Mouse (Mus musculus): ENCODE results near the gene Gata5. TPM values are rescaled to one million over a fixed set of nuclear protein-coding genes. Genes with fewer than 3 reads are reported as not detected.

Gene Gata5
- polyA plus RNA-seq, 1 experiment from 2014 or later: 5.3 TPM

DNA sequence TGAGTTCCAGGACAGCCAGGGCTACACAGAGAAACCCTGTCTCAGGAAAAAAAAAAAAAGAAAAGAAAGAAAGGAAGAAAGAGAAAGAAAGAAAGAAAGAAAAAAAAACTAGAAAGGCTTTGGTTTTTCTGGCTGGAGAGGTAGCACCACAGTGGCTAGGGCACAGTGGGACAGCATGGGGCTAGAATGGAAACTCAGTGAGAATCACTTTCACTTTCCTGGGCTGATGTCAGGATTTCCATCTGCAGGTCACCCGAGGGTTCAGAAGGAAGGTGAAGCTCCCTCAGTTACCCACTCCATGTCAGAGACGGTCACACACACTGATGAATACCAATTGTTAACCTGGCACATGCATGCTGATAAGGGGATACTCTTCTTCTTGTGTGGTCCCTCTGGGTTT is 26.8 kb downstream of the Gata5 start:
- Histone ChIP-seq H3K4me3 (no peak overlapping the region), H3K9me3 (replicated peaks) (no peaks in the 10 kb centered on the region), H3K27me3 (no peaks in the 10 kb centered on the region), H3K4me2 (no peak overlapping the region), H3K36me3 (no peaks in the 10 kb centered on the region), H3K4me1 (replicated peaks) (peaks cover 17% of the 10 kb centered on the region), H3K27ac (no peak overlapping the region), H3K9ac (no peak overlapping the region)
- ATAC-seq (replicated peaks; ENCODE audit: insufficient number of reproducible peaks, insufficient read depth, low FRiP score, low read depth): no peak
- WGBS: 40% methylated on average over 2 of the region's 2 CpGs

DNA sequence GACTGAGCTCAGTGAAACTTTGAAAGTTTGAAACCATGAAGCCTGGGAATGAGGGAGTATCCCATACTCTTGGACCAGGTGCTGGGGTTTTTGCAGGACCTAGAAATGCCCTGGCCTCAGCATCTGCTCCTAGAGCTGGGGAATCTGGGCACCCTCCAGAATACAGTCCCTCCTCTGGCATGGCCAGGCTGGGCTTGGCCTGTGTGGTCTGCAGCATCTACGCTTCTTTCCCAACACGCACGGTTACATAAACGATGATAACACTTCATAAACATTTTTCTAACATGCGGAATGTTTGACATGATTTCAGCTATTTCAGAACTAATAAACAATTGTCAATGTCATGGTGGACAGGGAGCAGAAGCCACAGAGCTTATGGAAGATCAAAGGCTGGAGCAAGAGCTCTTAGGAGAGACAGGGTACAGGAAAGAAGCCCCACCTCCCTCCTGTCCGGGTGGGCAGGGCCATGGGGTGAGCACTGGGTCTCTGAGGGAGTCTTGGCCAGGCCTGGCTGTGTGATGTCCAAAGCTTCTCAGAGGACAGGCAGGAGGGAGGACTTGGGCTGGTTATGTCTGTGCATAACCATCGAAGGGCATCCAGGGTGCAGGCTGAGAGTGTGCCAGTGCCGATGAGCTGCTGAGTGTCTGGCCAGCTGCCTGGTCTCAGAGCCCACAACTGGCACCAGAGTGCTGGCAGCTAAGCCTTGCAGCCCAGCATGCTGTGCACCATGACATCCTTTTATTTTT is 27.9 kb downstream of the Gata5 start:
- Histone ChIP-seq H3K36me3 (no peaks in the 10 kb centered on the region), H3K9ac (no peak overlapping the region), H3K4me2 (no peak overlapping the region), H3K9me3 (replicated peaks) (no peaks in the 10 kb centered on the region), H3K4me1 (replicated peaks) (peaks cover 14% of the 10 kb centered on the region), H3K4me3 (no peak overlapping the region), H3K27me3 (no peaks in the 10 kb centered on the region), H3K27ac (no peak overlapping the region)
- ATAC-seq (replicated peaks; ENCODE audit: insufficient number of reproducible peaks, insufficient read depth, low FRiP score, low read depth): 0 out of 2 replicates have a peak, but pooled peaks have one; percentile 19
- WGBS: 63% methylated on average over 8 of the region's 8 CpGs

DNA sequence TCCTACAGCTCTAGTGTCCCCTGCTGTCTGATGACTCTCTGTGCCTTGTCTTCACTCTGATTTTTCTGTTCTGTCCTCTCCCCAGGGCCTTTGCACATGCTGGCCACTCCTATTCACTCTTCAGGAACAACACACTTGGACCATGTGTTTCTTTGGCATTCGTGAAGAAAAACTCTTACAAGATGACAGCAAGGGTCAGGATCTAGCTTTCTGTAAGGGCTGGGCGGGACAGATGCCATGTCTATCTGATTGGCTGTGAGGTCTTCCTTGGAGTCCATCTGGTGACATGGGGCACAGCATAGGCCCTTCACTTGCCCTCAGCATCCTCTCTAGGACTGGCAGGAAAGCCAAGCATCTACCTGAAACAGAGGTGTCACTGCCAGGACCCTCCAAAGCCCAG is 28.5 kb downstream of the Gata5 start:
- H3K36me3 ChIP-seq: no peaks in the 10 kb centered on the region
- WGBS: 65% methylated on average over 2 of the region's 2 CpGs
- no peak overlapping the region for H3K4me2 ChIP-seq
- no peak overlapping the region for H3K9ac ChIP-seq
- H3K4me1 ChIP-seq (replicated peaks): peaks cover 8% of the 10 kb centered on the region
- no peak overlapping the region for H3K4me3 ChIP-seq
- no peak overlapping the region for H3K27ac ChIP-seq
- no peaks in the 10 kb centered on the region for H3K9me3 ChIP-seq (replicated peaks)
- ATAC-seq (replicated peaks; ENCODE audit: insufficient number of reproducible peaks, insufficient read depth, low FRiP score, low read depth): no peak
- no peaks in the 10 kb centered on the region for H3K27me3 ChIP-seq

DNA sequence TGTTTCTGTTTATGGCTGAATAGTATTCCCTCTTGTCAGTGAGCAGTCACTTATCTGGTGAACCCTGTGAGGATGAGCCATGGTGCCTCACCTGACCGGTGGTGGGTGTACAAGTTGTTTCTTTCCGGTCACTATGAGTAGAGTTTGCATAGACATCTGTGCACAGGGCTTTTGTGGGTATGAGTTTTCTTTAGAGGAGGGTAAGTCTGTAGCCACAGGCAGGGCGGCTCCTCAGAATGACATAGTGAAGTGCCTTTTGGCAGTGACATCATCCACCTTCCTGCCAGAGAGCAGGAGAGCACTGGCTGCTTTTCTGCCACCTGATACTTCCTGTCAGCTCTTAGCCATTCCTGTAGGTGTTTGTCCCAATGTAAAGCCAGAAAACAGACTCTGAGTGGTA is 29.0 kb downstream of the Gata5 start:
- ATAC-seq (replicated peaks; ENCODE audit: insufficient number of reproducible peaks, insufficient read depth, low FRiP score, low read depth): no peak
- no peak overlapping the region for H3K4me2 ChIP-seq
- H3K9ac ChIP-seq: no peak overlapping the region
- H3K4me3 ChIP-seq: no peak overlapping the region
- WGBS: 73% methylated on average over 3 of the region's 3 CpGs
- H3K27me3 ChIP-seq: no peaks in the 10 kb centered on the region
- no peak overlapping the region for H3K27ac ChIP-seq
- no peaks in the 10 kb centered on the region for H3K36me3 ChIP-seq
- H3K4me1 ChIP-seq (replicated peaks): peaks cover 5% of the 10 kb centered on the region; the same call in 1 of the 2 replicates
- no peaks in the 10 kb centered on the region for H3K9me3 ChIP-seq (replicated peaks)

DNA sequence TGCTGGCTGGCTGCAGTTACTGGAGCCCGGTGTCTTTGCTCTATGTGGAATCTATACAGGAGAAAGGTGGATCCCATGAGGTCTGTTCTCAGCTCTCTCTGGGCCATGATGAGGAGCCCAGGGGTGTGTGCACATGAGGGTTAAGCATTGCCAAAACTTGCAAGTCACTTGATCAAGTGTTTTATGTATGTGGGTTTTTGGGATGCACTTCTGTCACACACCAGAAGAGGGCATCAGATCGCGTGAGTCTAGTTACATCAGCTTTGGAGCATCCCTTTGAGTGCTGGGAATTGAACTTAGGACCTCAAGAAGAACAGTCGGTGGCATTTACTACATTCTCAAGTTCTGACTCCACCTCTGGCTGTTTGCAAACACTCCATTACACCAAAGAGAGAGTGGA is 29.9 kb downstream of the Gata5 start:
- ATAC-seq (replicated peaks; ENCODE audit: insufficient number of reproducible peaks, insufficient read depth, low FRiP score, low read depth): no peak
- Histone ChIP-seq H3K9ac (no peak overlapping the region), H3K4me2 (no peak overlapping the region), H3K27ac (no peak overlapping the region), H3K9me3 (replicated peaks) (no peaks in the 10 kb centered on the region), H3K4me1 (replicated peaks) (peaks cover 5% of the 10 kb centered on the region; the same call in 1 of the 2 replicates), H3K4me3 (no peak overlapping the region), H3K36me3 (no peaks in the 10 kb centered on the region), H3K27me3 (no peaks in the 10 kb centered on the region)
- WGBS: 58% methylated on average over 4 of the region's 4 CpGs

DNA sequence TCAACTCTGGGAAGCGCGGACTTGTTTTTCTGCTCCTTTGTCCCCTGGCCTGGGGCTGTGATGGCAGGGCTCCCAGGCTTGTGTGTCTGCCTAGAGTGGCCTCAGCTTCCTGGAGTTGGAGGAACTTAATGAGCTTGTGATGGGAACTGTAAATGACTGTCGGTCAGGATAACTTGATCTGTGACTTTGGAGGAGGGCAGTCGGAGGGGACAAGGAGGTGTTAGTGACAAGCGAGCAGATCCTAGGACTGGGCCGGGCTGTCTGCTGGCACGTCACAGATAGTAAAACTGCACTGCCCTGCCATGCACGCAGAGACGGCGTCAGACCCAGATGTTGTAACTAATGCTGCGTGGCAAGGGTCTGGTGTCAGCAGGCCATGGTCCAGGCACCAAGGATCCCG is 31.0 kb downstream of the Gata5 start:
- Histone ChIP-seq H3K4me3 (no peak overlapping the region), H3K4me2 (no peak overlapping the region), H3K27me3 (no peaks in the 10 kb centered on the region), H3K36me3 (no peaks in the 10 kb centered on the region), H3K9ac (no peak overlapping the region), H3K27ac (peak overlapping the region; percentile 28; the same call in 1 of the 2 replicates), H3K4me1 (replicated peaks) (peaks cover 5% of the 10 kb centered on the region; the same call in 1 of the 2 replicates), H3K9me3 (replicated peaks) (no peaks in the 10 kb centered on the region)
- WGBS: 53% methylated on average over 12 of the region's 12 CpGs
- peak; percentile 65 for ATAC-seq (replicated peaks; ENCODE audit: insufficient number of reproducible peaks, insufficient read depth, low FRiP score, low read depth)

DNA sequence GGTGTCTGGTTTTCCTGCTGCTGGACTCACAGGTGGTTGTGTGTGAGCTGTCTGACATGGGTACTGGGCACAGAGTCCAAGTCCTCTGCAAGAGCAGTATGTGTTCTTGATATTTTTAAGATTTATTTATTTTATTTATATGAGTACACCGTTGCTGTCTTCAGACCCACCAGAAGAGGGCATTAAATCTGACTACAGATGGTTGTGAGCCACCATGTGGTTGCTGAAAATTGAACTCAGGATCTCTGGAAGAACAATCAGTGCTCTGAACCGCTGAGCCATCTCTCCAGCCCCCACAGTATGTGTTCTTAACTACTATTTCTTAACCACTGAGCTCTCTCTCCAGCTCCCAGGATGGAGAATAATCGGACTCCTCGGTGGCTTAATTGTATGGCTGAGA is 32.3 kb downstream of the Gata5 start:
- no peaks in the 10 kb centered on the region for H3K36me3 ChIP-seq
- no peaks in the 10 kb centered on the region for H3K9me3 ChIP-seq (replicated peaks)
- H3K27ac ChIP-seq: no peak overlapping the region
- H3K27me3 ChIP-seq: no peaks in the 10 kb centered on the region
- no peak overlapping the region for H3K4me2 ChIP-seq
- no peak for ATAC-seq (replicated peaks; ENCODE audit: insufficient number of reproducible peaks, insufficient read depth, low FRiP score, low read depth)
- 78% methylated on average over 4 of the region's 4 CpGs for WGBS
- no peak overlapping the region for H3K4me3 ChIP-seq
- peaks cover 5% of the 10 kb centered on the region; the same call in 1 of the 2 replicates for H3K4me1 ChIP-seq (replicated peaks)
- no peak overlapping the region for H3K9ac ChIP-seq

DNA sequence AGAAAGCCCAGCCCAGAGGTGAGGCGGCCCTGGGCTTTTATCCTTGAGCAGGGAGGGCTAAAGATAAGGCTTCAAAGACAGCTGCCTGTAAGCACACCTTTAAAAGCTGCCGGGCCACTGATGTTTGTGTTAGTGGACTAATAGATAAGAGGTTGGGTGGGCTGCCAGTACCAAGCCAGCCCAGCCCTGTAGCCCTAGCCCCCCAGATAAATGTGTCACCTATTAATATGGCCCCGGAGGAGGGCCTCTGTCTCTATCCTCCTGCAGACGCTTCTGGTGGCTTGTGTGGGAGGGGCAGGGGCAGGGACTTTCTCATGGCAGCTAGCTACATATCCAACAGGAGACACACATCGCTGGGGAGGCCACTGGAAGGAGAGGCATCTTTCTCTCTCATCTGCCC is 33.7 kb downstream of the Gata5 start:
- H3K4me3 ChIP-seq: no peak overlapping the region
- ATAC-seq (replicated peaks; ENCODE audit: insufficient number of reproducible peaks, insufficient read depth, low FRiP score, low read depth): no peak
- 20% methylated on average over 5 of the region's 5 CpGs for WGBS
- H3K4me2 ChIP-seq: no peak overlapping the region
- no peaks in the 10 kb centered on the region for H3K9me3 ChIP-seq (replicated peaks)
- no peak overlapping the region for H3K27ac ChIP-seq
- no peaks in the 10 kb centered on the region for H3K27me3 ChIP-seq
- H3K36me3 ChIP-seq: no peaks in the 10 kb centered on the region
- H3K9ac ChIP-seq: no peak overlapping the region
- H3K4me1 ChIP-seq (replicated peaks): no peaks in the 10 kb centered on the region

DNA sequence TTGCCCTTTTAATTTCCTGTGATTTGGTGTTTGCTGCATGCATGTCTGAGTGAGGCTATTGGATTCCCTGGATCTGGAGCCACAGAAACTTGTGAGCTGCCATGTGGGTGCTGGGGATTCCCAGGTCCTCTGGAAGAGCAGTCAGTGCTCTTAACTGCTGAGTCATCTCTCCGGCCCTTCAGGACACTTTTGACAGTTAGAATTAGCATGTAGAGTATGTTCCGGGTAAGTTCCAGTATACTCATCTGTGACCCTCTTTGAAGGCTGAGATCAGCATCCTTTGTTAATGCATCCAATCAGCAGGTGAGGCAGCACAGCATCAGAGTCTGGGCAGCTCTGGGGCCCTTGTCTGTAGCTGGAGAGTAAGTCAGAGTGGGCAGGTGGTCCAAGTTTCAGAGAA is 34.2 kb downstream of the Gata5 start:
- ATAC-seq (replicated peaks; ENCODE audit: insufficient number of reproducible peaks, insufficient read depth, low FRiP score, low read depth): no peak
- H3K4me3 ChIP-seq: no peak overlapping the region
- no peaks in the 10 kb centered on the region for H3K4me1 ChIP-seq (replicated peaks)
- no peak overlapping the region for H3K9ac ChIP-seq
- H3K27ac ChIP-seq: no peak overlapping the region
- no peaks in the 10 kb centered on the region for H3K9me3 ChIP-seq (replicated peaks)
- no peaks in the 10 kb centered on the region for H3K36me3 ChIP-seq
- H3K27me3 ChIP-seq: no peaks in the 10 kb centered on the region
- 35% methylated on average over 2 of the region's 2 CpGs for WGBS
- no peak overlapping the region for H3K4me2 ChIP-seq

DNA sequence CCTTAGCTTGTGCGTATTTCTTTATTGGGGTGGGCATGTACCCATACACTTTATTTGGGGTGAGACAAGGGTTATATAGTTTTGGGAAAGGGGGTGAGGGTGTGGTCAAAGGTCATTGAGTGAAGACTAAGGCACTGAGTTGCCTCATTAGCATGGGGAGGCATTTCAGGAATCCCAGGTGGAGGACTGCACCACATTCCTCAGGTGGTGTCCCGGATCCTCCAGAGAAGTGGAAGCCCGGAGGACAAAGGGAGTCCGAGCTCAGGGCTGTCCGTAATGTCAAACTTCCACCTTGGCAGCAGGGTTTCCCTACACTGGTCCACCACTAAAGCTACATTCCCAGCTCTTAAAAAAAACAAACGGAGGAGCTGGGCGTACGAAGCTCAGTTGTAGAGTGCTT is 41.6 kb downstream of the Gata5 start:
- Histone ChIP-seq H3K9ac (no peak overlapping the region), H3K27ac (no peak overlapping the region), H3K27me3 (no peaks in the 10 kb centered on the region), H3K4me1 (replicated peaks) (peaks cover 23% of the 10 kb centered on the region), H3K4me3 (no peak overlapping the region), H3K4me2 (no peak overlapping the region), H3K36me3 (no peaks in the 10 kb centered on the region), H3K9me3 (replicated peaks) (no peaks in the 10 kb centered on the region)
- 65% methylated on average over 8 of the region's 8 CpGs for WGBS
- no peak for ATAC-seq (replicated peaks; ENCODE audit: insufficient number of reproducible peaks, insufficient read depth, low FRiP score, low read depth)

DNA sequence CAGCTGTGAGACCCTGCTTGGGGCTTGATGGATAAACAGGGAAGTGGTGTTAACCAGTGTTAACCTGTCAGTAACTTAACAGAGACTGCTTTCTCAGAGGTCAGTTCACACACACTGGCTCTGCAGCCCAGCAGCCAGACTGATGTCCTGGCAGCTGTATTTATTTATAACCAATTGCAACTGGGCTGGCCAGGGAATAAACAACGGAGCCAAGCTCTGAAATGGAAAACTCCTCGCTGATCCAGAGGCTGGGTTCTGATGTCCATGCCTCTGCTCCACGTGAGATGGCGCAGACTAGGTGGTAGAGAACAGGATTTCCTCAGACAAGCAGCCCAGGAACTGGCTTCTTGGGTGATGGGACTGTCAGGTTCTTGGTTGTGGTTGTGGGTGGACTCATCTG is 42.5 kb downstream of the Gata5 start:
- H3K27me3 ChIP-seq: no peaks in the 10 kb centered on the region
- no peaks in the 10 kb centered on the region for H3K36me3 ChIP-seq
- no peaks in the 10 kb centered on the region for H3K9me3 ChIP-seq (replicated peaks)
- no peak for ATAC-seq (replicated peaks; ENCODE audit: insufficient number of reproducible peaks, insufficient read depth, low FRiP score, low read depth)
- H3K4me3 ChIP-seq: no peak overlapping the region
- 61% methylated on average over 4 of the region's 4 CpGs for WGBS
- no peak overlapping the region for H3K4me2 ChIP-seq
- peaks cover 23% of the 10 kb centered on the region for H3K4me1 ChIP-seq (replicated peaks)
- no peak overlapping the region for H3K27ac ChIP-seq
- no peak overlapping the region for H3K9ac ChIP-seq

DNA sequence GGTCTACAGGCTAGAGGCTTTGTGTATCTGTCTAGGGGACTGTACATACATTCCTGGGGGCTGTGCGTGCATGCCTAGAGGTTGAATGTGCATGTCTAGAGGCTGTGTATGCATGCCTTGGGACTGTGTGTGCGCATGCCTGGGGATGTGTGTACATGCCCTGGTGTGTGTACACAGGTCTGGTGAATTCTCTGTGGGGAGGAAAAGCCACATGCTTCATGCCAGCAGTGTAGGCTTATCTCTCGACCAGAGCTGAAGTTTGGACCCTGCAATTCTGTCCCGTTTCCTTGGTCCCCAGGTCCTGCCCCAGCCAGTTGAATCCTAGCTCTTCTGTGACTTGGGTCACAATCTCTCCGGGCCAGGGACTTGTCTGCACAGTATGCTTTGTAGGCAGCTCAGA is 42.9 kb downstream of the Gata5 start:
- Histone ChIP-seq H3K27ac (no peak overlapping the region), H3K4me1 (replicated peaks) (peaks cover 23% of the 10 kb centered on the region), H3K27me3 (no peaks in the 10 kb centered on the region), H3K4me2 (no peak overlapping the region), H3K4me3 (no peak overlapping the region), H3K9ac (no peak overlapping the region), H3K9me3 (replicated peaks) (no peaks in the 10 kb centered on the region), H3K36me3 (no peaks in the 10 kb centered on the region)
- ATAC-seq (replicated peaks; ENCODE audit: insufficient number of reproducible peaks, insufficient read depth, low FRiP score, low read depth): no peak
- WGBS: 68% methylated on average over 5 of the region's 5 CpGs
